Mouse (Mus musculus) heart, embryonic 12.5 days (tissue): Measurements from ENCODE around the gene Phlda1. TPM values are rescaled to one million over a fixed set of nuclear protein-coding genes. Genes with fewer than 3 reads are reported as not detected.
A peak's percentile ranks its signal among the peaks of the same experiment; 100 is the strongest.

Experiments
- ATAC-seq: fragments of 200-750 bp; cut with Nextera tagmentation; 2 replicates; pipeline ENCODE4 v1.8.0; 2017; ENCODE audit warnings: moderate TSS enrichment, moderate library complexity; ENCODE audit not compliant: insufficient number of reproducible peaks, low FRiP score
- H3K27ac ChIP-seq: fragments of 300-500 bp; sonication (generic); 2 replicates; pipeline ENCODE4 v1.5.1; 2016; ENCODE audit warnings: mild to moderate bottlenecking, moderate library complexity; ENCODE audit not compliant: poor library complexity, severe bottlenecking
- H3K27me3 ChIP-seq: fragments of 300-500 bp; sonication (generic); replicated peaks from 2 replicates; pipeline ENCODE4 v1.6.1; 2016; ENCODE audit warnings: mild to moderate bottlenecking, moderate library complexity
- H3K36me3 ChIP-seq: fragments of 300-500 bp; sonication (generic); 2 replicates; pipeline ENCODE4 v1.6.1; 2016; ENCODE audit warnings: mild to moderate bottlenecking, moderate library complexity
- H3K4me1 ChIP-seq: fragments of 300-500 bp; sonication (generic); replicated peaks from 2 replicates; pipeline ENCODE4 v1.6.1; 2016; ENCODE audit warnings: mild to moderate bottlenecking
- H3K4me2 ChIP-seq: fragments of 300-500 bp; sonication (generic); 2 replicates; pipeline ENCODE4 v1.6.1; 2016; ENCODE audit warnings: mild to moderate bottlenecking, moderate library complexity
- H3K4me3 ChIP-seq: fragments of 300-500 bp; sonication (generic); 2 replicates; pipeline ENCODE4 v1.5.1; 2016; ENCODE audit warnings: mild to moderate bottlenecking
- H3K9ac ChIP-seq: fragments of 300-500 bp; sonication (generic); 2 replicates; pipeline ENCODE4 v1.6.1; 2016; ENCODE audit warnings: mild to moderate bottlenecking, moderate library complexity
- H3K9me3 ChIP-seq: fragments of 300-500 bp; sonication (generic); replicated peaks from 2 replicates; pipeline ENCODE4 v1.6.1; 2016; ENCODE audit warnings: mild to moderate bottlenecking, moderate library complexity
- WGBS: fragments of 180-500 bp; shearing (Covaris S2); methylation state at CpG from one replicate; pipeline ENCODE4 v1.1.7; 2016; 5-methylcytosine and 5-hydroxymethylcytosine counted together
- polyA plus RNA-seq: library from polyadenylated mRNA; unstranded; fragments of >200 nt; fragmentation: Nextera tagmentation; extraction: Ambion mirVana; gene quantifications from 2 replicates; pipeline ENCODE4 v1.2.1, GENCODE M21; 2016

Gene Phlda1
- polyA plus RNA-seq, 1 experiment from 2014 or later, result 19.8 TPM

- H3K36me3 ChIP-seq, result no peaks in the 10 kb centered on the region
- peaks cover 46% of the 10 kb centered on the region for H3K4me1 ChIP-seq
- no peak overlapping the region for H3K4me3 ChIP-seq
- no peak overlapping the region for H3K9ac ChIP-seq
- no peaks in the 10 kb centered on the region for H3K9me3 ChIP-seq
- 68% methylated on average over 17 of the region's 17 CpGs for WGBS
- H3K4me2 ChIP-seq, result no peak overlapping the region
- H3K27me3 ChIP-seq, result no peaks in the 10 kb centered on the region
- no peak overlapping the region; the same call in 1 of the 2 replicates for H3K27ac ChIP-seq
- no peak for ATAC-seq
These were observed 9.3 kb downstream of the Phlda1 start for GRCm38 (mm10) chr10:111515071-111516010.

DNA sequence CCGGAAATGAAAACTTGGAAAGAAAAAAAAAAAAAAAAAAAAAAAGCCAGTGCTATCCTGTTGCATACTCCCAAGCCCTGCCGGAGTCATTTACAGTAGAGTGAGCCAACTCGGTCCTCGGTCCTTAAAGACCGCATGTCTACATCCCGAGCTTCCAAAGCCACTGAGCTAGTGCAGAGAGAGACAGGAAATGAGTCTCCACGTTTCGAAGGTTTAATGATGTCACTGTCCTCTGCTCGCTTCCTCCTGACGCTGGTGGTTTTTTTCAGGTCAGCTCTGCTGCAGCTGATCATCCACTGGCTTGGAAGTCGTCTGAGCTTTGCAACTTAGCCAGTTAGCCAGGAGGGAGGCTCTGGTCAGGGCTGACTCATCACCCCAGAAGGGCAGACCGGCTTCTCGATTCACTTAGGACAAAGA is 10.1 kb downstream of the Phlda1 start:
- 0 out of 2 replicates have a peak overlapping the region, but pooled peaks have one; percentile 13 for H3K27ac ChIP-seq
- peak; percentile 67 for ATAC-seq
- H3K9ac ChIP-seq, result no peak overlapping the region
- H3K4me3 ChIP-seq, result no peak overlapping the region
- no peaks in the 10 kb centered on the region for H3K27me3 ChIP-seq
- peaks cover 45% of the 10 kb centered on the region for H3K4me1 ChIP-seq
- no peaks in the 10 kb centered on the region for H3K9me3 ChIP-seq
- no peaks in the 10 kb centered on the region for H3K36me3 ChIP-seq
- WGBS, result 35% methylated on average over 13 of the region's 13 CpGs
- H3K4me2 ChIP-seq, result peak overlapping the region; percentile 19

DNA sequence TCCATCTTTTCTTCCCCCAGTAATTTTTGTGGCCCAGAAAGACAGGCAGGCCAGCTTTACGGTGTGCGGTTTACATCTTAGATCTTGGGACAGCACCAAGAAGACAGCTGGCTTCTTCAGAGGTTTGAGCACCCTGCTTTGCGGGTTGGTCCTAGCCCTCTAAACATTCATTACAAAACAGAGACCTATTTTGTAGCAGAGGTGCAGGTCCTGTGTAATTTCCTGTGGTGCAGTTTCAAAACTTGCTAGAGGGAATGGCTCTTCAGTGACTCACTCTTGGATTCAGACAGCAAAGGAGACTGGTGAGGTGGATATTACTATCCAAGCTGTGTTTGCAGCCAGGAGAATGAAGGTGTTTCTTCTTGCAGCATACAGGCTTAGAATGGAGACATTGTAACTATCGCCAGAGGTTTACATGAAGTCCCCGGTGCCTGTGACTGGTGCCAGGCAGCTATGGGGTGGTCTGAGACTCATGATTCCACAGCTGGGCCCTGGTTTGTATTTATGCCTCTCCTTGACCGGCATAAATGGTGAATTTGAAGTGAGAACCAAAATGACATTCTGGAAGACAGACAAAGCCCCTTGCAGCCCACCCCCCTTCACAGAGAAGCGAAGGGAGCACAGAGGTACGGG is 10.8 kb downstream of the Phlda1 start:
- H3K27ac ChIP-seq, result peak overlapping the region; percentile 13; the same call in 1 of the 2 replicates
- no peak overlapping the region for H3K4me3 ChIP-seq
- peaks cover 39% of the 10 kb centered on the region for H3K4me1 ChIP-seq
- no peak overlapping the region for H3K9ac ChIP-seq
- no peaks in the 10 kb centered on the region for H3K9me3 ChIP-seq
- H3K27me3 ChIP-seq, result no peaks in the 10 kb centered on the region
- H3K4me2 ChIP-seq, result no peak overlapping the region; the same call in 1 of the 2 replicates
- WGBS, result 84% methylated on average over 8 of the region's 8 CpGs
- no peak for ATAC-seq
- no peaks in the 10 kb centered on the region for H3K36me3 ChIP-seq

DNA sequence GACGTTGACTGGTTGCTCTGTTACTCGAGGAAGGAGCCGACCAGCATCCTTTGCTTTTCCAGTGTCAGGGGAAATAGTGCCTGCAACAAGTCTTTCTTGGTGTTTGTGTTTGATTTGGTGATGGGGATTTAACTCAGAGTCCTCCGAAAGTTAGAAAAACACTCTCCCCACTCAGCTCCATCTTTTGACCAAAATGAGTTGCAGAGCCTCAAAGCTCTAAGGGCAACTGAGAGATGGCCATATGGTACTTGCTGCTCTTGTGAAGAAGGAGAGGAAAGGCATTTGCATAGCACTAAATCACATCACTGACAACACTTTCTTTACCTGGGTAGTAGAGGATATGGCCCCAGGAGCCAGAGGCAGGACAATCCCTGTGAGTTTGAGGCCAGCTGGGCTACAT is 12.3 kb downstream of the Phlda1 start:
- Histone ChIP-seq H3K27me3 (no peaks in the 10 kb centered on the region), H3K4me3 (no peak overlapping the region), H3K9me3 (no peaks in the 10 kb centered on the region), H3K36me3 (no peaks in the 10 kb centered on the region), H3K4me2 (no peak overlapping the region), H3K4me1 (peaks cover 39% of the 10 kb centered on the region), H3K9ac (no peak overlapping the region), H3K27ac (no peak overlapping the region)
- 82% methylated on average over 4 of the region's 4 CpGs for WGBS
- no peak for ATAC-seq

DNA sequence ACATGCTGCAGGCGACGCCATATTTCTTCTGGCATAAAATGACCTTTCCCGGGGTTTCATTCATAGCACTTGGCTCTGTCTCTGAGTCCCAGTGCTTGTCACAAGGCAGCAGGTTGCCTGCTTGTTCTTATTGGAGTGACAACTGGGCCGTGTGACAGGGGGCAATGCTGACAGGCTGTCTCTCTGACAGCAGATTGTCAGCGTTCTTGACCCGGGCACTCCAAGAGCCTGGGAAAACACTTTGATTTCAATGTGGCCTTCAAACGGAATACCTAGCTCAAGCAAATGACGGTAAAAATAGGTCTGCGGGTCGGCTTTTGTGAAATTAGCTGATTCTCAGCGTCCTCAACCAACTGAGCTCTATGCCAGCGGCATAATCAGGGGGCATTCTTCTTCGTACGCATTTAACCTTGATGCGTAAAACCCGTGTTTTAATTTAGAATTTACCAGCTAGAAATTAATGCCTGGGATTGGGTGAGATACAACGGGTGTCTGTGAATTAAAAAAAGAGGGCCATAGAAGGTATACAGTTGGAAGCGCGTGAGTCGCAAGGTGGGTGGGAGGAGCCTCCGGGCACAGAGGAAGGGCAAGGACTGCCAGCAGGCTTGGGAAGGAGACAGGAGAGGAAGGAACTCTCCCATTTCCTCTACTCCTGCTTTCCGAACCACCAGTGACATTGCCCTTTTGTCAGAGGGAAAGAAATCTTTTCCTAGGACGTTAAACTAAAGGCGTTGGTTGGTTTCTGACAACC is 13.7 kb downstream of the Phlda1 start:
- Histone ChIP-seq H3K27ac (peak overlapping the region; percentile 83), H3K4me3 (peak overlapping the region; percentile 32), H3K4me2 (peak overlapping the region; percentile 56), H3K9ac (peak overlapping the region; percentile 16; the same call in 1 of the 2 replicates), H3K9me3 (no peaks in the 10 kb centered on the region), H3K36me3 (no peaks in the 10 kb centered on the region), H3K4me1 (peaks cover 38% of the 10 kb centered on the region), H3K27me3 (no peaks in the 10 kb centered on the region)
- 32% methylated on average over 24 of the region's 24 CpGs for WGBS
- peak; percentile 46; the same call in 1 of the 2 replicates for ATAC-seq

DNA sequence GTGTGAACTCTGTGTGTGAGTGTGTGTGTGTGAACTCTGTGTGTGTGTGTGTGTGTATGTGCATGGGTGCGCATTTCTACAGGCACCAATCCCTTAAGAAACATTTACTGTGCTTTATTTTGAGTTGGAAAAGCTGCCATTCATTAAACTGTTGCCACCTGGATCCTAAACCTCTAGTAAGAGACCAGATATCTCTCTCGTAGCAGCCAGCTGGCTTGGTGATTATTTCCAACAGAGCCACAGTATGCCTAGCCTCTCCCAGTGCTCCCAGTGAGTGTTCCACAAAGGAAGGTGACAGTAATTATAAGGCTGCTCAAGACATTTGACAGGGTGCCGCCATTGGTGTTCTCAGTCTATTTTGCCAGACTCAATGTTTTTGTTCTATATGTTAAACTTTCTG is 14.5 kb downstream of the Phlda1 start:
- 63% methylated on average over 3 of the region's 3 CpGs for WGBS
- peak overlapping the region; percentile 83 for H3K27ac ChIP-seq
- 0 out of 2 replicates have a peak overlapping the region, but pooled peaks have one; percentile 56 for H3K4me2 ChIP-seq
- no peaks in the 10 kb centered on the region for H3K9me3 ChIP-seq
- H3K9ac ChIP-seq, result no peak overlapping the region
- no peak for ATAC-seq
- H3K36me3 ChIP-seq, result no peaks in the 10 kb centered on the region
- H3K4me1 ChIP-seq, result peaks cover 29% of the 10 kb centered on the region
- H3K27me3 ChIP-seq, result no peaks in the 10 kb centered on the region
- no peak overlapping the region for H3K4me3 ChIP-seq

DNA sequence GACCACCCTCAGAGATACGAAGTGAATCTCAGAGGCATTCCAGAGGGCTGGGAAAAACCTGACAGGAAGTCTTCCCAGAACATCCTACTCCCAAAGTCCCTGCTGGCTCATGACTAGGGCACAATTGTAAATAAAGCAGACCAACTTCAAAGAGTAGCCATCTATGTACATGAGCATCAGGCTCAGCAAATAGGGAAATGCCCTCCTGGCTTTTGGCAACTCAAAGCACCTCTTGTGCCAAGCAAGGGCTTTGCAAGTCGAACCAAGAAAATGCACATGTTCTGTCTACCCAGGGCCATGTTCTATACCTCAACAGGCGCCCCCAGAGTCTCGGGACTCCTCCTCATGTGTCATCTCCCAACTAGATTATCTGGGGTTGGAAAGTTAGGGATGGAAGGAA is 15.6 kb downstream of the Phlda1 start:
- 61% methylated on average over 4 of the region's 4 CpGs for WGBS
- Histone ChIP-seq H3K4me1 (peaks cover 21% of the 10 kb centered on the region), H3K9me3 (no peaks in the 10 kb centered on the region), H3K9ac (no peak overlapping the region), H3K36me3 (no peaks in the 10 kb centered on the region), H3K27ac (no peak overlapping the region), H3K4me3 (no peak overlapping the region), H3K27me3 (no peaks in the 10 kb centered on the region), H3K4me2 (no peak overlapping the region)
- ATAC-seq, result no peak

- Histone ChIP-seq H3K4me2 (no peak overlapping the region), H3K27ac (no peak overlapping the region), H3K9me3 (no peaks in the 10 kb centered on the region), H3K9ac (no peak overlapping the region), H3K36me3 (no peaks in the 10 kb centered on the region), H3K27me3 (no peaks in the 10 kb centered on the region), H3K4me3 (no peak overlapping the region), H3K4me1 (peaks cover 15% of the 10 kb centered on the region)
- ATAC-seq, result no peak
- 77% methylated on average over 4 of the region's 4 CpGs for WGBS
These were observed 16.1 kb downstream of the Phlda1 start for GRCm38 (mm10) chr10:111522230-111522629.

DNA sequence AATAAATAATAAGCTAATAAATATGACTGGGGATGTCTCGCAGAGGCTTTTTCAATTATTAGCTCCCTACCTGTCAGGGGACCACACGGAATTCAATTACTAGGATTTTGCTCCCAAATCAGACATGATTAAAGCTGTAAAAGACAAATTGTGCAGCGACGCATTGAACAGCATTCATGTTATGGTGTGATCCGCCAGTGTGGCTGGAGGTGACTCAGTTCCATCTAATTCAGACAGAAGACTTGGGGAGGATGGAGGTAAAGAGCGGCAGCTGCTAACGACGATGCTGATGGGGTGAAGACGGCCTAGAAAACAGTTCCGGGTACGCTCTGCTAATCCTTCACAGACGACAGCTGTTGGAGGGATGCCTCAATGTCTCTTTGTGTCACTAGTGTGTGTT is 17.8 kb downstream of the Phlda1 start:
- 80% methylated on average over 12 of the region's 12 CpGs for WGBS
- Histone ChIP-seq H3K27ac (no peak overlapping the region), H3K9ac (no peak overlapping the region), H3K27me3 (no peaks in the 10 kb centered on the region), H3K4me3 (no peak overlapping the region), H3K4me1 (peaks cover 15% of the 10 kb centered on the region), H3K4me2 (no peak overlapping the region), H3K36me3 (no peaks in the 10 kb centered on the region), H3K9me3 (no peaks in the 10 kb centered on the region)
- ATAC-seq, result no peak

GRCm38 (mm10) chr10:111527057-111527456 is 21.0 kb downstream of the Phlda1 start:
- H3K27me3 ChIP-seq, result no peaks in the 10 kb centered on the region
- H3K9me3 ChIP-seq, result no peaks in the 10 kb centered on the region
- ATAC-seq, result no peak; the same call in 1 of the 2 replicates
- H3K27ac ChIP-seq, result no peak overlapping the region
- H3K4me2 ChIP-seq, result no peak overlapping the region
- peaks cover 16% of the 10 kb centered on the region for H3K4me1 ChIP-seq
- no peak overlapping the region for H3K9ac ChIP-seq
- H3K36me3 ChIP-seq, result no peaks in the 10 kb centered on the region
- H3K4me3 ChIP-seq, result no peak overlapping the region
- WGBS, result 75% methylated on average over 5 of the region's 5 CpGs

DNA sequence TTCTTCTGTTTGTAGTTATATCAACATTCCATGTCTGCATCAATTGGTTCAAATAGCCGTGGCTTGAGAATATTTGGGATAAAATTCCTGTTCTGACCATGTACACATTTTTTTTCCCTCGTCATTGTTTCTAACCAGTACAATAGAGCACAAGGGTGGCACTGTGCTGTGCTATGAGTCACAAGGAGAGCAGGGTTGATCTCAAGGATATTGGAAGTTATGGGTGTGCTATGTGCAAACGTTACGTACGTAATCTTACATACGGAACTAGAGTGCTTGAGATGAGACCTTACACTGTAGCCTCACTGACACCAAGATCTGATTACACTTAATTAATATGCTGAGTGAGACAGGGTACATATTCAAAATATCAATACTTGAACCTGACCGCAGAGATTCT is 21.5 kb downstream of the Phlda1 start:
- no peaks in the 10 kb centered on the region for H3K36me3 ChIP-seq
- no peak overlapping the region for H3K4me2 ChIP-seq
- H3K4me1 ChIP-seq, result peaks cover 16% of the 10 kb centered on the region
- no peak overlapping the region for H3K4me3 ChIP-seq
- no peaks in the 10 kb centered on the region for H3K27me3 ChIP-seq
- WGBS, result 86% methylated on average over 7 of the region's 7 CpGs
- no peak overlapping the region for H3K9ac ChIP-seq
- H3K27ac ChIP-seq, result no peak overlapping the region
- H3K9me3 ChIP-seq, result no peaks in the 10 kb centered on the region
- no peak for ATAC-seq
